Mouse (Mus musculus) heart, postnatal 0 days (tissue): ENCODE results near the gene Ndufa4l2. TPM values are rescaled to one million over a fixed set of nuclear protein-coding genes. Genes with fewer than 3 reads are reported as not detected.

Source experiments
- ATAC-seq: fragments of 200-750 bp; cut with Nextera tagmentation; 2 replicates; pipeline ENCODE4 v1.8.0; 2017; ENCODE audit warnings: low read depth, moderate number of reproducible peaks, moderate library complexity; ENCODE audit not compliant: insufficient read depth
- DNase-seq: peaks from one replicate; pipeline ENCODE4 v3.0.0-alpha.2; 2016; ENCODE audit warnings: low spot score
- H3K27ac ChIP-seq: fragments of 300-500 bp; sonication (generic); 2 replicates; pipeline ENCODE4 v1.5.1; 2014; ENCODE audit warnings: low read depth, mild to moderate bottlenecking
- H3K27me3 ChIP-seq: fragments of 300-500 bp; sonication (generic); 2 replicates; pipeline ENCODE4 v1.6.1; 2014; ENCODE audit warnings: low read length, mixed read lengths; ENCODE audit not compliant: control insufficient read depth, insufficient read depth
- H3K36me3 ChIP-seq: fragments of 300-500 bp; sonication (generic); replicated peaks from 2 replicates; pipeline ENCODE4 v1.6.1; 2014; ENCODE audit warnings: low read length, mixed read lengths; ENCODE audit not compliant: control insufficient read depth, insufficient read depth
- H3K4me1 ChIP-seq: fragments of 300-500 bp; sonication (generic); 2 replicates; pipeline ENCODE4 v1.6.1; 2014; ENCODE audit warnings: antibody characterized with exemption; ENCODE audit not compliant: control insufficient read depth, insufficient read depth
- H3K4me2 ChIP-seq: fragments of 300-500 bp; sonication (generic); 2 replicates; pipeline ENCODE4 v1.6.1; 2014; ENCODE audit warnings: low read depth, mild to moderate bottlenecking, low read length, moderate library complexity
- H3K4me3 ChIP-seq: fragments of 300-500 bp; sonication (generic); 2 replicates; pipeline ENCODE4 v1.5.1; 2014; ENCODE audit warnings: low read depth, low read length
- H3K9ac ChIP-seq: fragments of 300-500 bp; sonication (generic); replicated peaks from 2 replicates; pipeline ENCODE4 v1.6.1; 2014; ENCODE audit warnings: low read depth, low read length, mixed read lengths
- H3K9me3 ChIP-seq: fragments of 300-500 bp; sonication (generic); replicated peaks from 2 replicates; pipeline ENCODE4 v1.6.1; 2016; ENCODE audit warnings: low read length; ENCODE audit not compliant: control insufficient read depth
- CTCF ChIP-seq: IDR thresholded peaks from 2 replicates; pipeline ENCODE4 v1.5.1; 2016; ENCODE audit warnings: antibody characterized with exemption, control low read depth, low read depth
- EP300 ChIP-seq: IDR thresholded peaks from 2 replicates; pipeline ENCODE4 v1.6.1; 2016; ENCODE audit warnings: antibody characterized with exemption, low read depth
- WGBS: fragments of 180-500 bp; shearing (Covaris S2); extraction: QIAGEN DNeasy Blood & Tissue Kit; methylation state at CpG from one replicate; pipeline ENCODE4 v1.1.7; 2014; 5-methylcytosine and 5-hydroxymethylcytosine counted together
- polyA plus RNA-seq: library from polyadenylated mRNA; unstranded; fragments of >200 nt; fragmentation: Nextera tagmentation; extraction: Ambion mirVana; gene quantifications from 2 replicates; pipeline ENCODE4 v1.2.1, GENCODE M21; 2015
- total RNA-seq: library from RNA; depleted of rRNA; stranded (reverse); fragments of >200 nt; gene quantifications from 2 replicates; pipeline ENCODE4 v1.2.3, GENCODE M21; 2014; ENCODE audit warnings: low replicate concordance

Ndufa4l2 gene
- total and polyA plus RNA-seq, 2 experiments from 2014 or later, result 46.4 to 68.3 TPM

GRCm38 (mm10) chr10:127534036-127534928, 19.5 kb downstream of the Ndufa4l2 start, which contains the start of gene Nxph4:
TSS of gene Nxph4 (minus strand) at chr10:127534559.
- 0 out of 2 replicates have a peak within 1 kb of the TSS, but pooled peaks have one; percentile 8 for H3K9ac ChIP-seq
- H3K4me3 ChIP-seq, result peak within 1 kb of the TSS; percentile 54
- no peak for DNase-seq
- H3K36me3 ChIP-seq, result no peaks in the 10 kb centered on the region
- H3K27ac ChIP-seq, result no peak within 1 kb of the TSS
- no peak for TF ChIP-seq EP300
- no peak for TF ChIP-seq CTCF
- ATAC-seq, result no peak; the same call in 1 of the 2 replicates
- H3K4me1 ChIP-seq, result 0 out of 2 replicates have a peak, but pooled peaks cover 7% of the 10 kb centered on the region
- H3K4me2 ChIP-seq, result peak within 1 kb of the TSS; percentile 84
- under 1% methylated on average over 65 of the region's 78 CpGs for WGBS
- no peaks in the 10 kb centered on the region for H3K9me3 ChIP-seq
- peaks cover 83% of the 10 kb centered on the region for H3K27me3 ChIP-seq

- WGBS, result 2% methylated on average over 29 of the region's 30 CpGs
Measured at GRCm38 (mm10) chr10:127534929-127535384, 20.2 kb downstream of the Ndufa4l2 start.

DNA sequence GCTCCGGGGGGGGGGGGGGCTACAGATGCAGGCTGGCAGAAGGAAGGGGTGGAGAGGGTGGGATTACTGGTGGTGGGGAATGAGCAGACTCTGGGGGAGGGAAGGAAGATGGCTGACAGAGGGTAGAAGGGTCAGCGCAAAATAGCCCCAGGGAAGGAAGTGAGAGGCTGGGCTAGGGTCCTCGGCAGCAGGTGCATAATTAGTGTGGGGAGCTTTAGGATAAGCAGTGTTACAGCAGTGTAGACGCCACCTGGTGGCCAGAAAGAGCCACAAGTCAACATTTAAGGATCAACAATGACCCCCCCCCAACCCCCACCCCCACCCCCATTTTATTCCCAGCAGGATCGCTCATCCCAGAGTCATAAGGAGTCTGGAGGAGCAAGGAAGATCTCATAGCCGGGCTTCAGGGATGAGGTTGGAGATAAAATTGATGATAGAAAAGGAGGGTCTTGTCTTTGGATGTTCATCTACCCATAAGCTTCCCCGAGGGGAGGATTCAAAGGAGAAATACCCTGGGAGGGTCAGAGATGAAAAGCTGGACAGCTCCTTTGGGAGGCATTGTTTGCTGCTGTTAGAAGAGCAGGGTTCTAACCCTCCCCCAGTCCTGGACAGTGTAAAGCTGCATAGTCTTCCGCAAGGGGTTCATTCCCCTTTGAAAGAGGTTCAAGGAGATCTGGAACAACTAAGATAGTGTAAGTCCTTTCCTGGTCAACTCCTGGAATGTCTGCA, 22.0 kb downstream of the Ndufa4l2 start:
- H3K27me3 ChIP-seq, result peaks cover 58% of the 10 kb centered on the region
- H3K36me3 ChIP-seq, result no peaks in the 10 kb centered on the region
- no peak overlapping the region for H3K4me2 ChIP-seq
- peak; percentile 54 for TF ChIP-seq CTCF
- no peak for TF ChIP-seq EP300
- H3K9me3 ChIP-seq, result no peaks in the 10 kb centered on the region
- ATAC-seq (no peak), DNase-seq (peak; percentile 10)
- H3K4me1 ChIP-seq, result 0 out of 2 replicates have a peak, but pooled peaks cover 7% of the 10 kb centered on the region
- WGBS, result 8% methylated on average over 8 of the region's 8 CpGs
- H3K4me3 ChIP-seq, result no peak overlapping the region
- no peak overlapping the region for H3K27ac ChIP-seq
- no peak overlapping the region for H3K9ac ChIP-seq

More at GRCm38 (mm10) chr10:127534929-127535384, 20.2 kb downstream of the Ndufa4l2 start:
- Histone ChIP-seq H3K4me1 (0 out of 2 replicates have a peak, but pooled peaks cover 7% of the 10 kb centered on the region), H3K27me3 (peaks cover 76% of the 10 kb centered on the region), H3K36me3 (no peaks in the 10 kb centered on the region), H3K27ac (no peak overlapping the region), H3K4me2 (peak overlapping the region; percentile 84), H3K9me3 (no peaks in the 10 kb centered on the region), H3K9ac (no peak overlapping the region), H3K4me3 (peak overlapping the region; percentile 54)
- DNase-seq (no peak), ATAC-seq (no peak)
- no peak for TF ChIP-seq EP300
- TF ChIP-seq CTCF, result no peak

DNA sequence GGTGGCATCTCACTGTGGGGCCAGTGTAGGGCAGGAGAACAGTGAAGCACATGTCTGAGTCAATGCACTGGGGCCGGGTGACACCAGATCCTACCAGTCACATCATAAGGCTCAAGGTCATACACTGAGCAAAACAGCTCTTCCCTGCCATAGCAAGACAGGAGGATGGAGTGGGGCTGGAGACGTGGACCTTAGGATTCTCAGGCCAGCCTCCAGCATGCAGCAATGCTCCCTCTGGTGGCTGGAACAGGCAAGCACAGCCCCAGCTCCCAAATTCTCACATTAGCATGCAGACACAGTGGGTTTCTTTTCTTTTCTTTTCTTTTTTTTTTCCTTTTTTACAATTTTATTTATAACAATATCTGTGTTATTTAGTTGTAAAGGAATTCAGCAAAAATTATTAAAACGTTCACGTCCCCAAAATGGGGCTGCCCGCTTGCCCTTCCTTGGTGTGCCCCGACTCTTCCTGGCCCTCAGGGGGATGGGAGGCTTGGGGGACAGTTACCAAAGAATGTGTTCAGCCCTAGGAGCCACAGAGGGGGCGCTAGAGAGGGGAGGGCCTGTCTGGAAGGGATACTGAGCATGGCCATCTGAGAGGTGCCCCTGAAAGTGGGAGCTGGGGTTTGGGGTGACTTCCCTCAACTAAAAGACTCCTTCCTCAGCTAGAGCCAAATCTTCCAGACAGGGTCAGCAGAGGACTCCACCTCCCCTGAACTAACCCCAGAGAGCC, 23.3 kb downstream of the Ndufa4l2 start:
- H3K9me3 ChIP-seq, result no peaks in the 10 kb centered on the region
- TF ChIP-seq EP300 (no peak), CTCF (peak; percentile 96)
- no peak overlapping the region for H3K4me3 ChIP-seq
- H3K9ac ChIP-seq, result no peak overlapping the region
- no peaks in the 10 kb centered on the region for H3K36me3 ChIP-seq
- H3K27me3 ChIP-seq, result peaks cover 45% of the 10 kb centered on the region
- H3K4me2 ChIP-seq, result no peak overlapping the region
- DNase-seq (peak; percentile 70), ATAC-seq (peak; percentile 34; the same call in 1 of the 2 replicates)
- WGBS, result 25% methylated on average over 7 of the region's 7 CpGs
- peaks cover 7% of the 10 kb centered on the region; the same call in 1 of the 2 replicates for H3K4me1 ChIP-seq
- no peak overlapping the region for H3K27ac ChIP-seq

DNA sequence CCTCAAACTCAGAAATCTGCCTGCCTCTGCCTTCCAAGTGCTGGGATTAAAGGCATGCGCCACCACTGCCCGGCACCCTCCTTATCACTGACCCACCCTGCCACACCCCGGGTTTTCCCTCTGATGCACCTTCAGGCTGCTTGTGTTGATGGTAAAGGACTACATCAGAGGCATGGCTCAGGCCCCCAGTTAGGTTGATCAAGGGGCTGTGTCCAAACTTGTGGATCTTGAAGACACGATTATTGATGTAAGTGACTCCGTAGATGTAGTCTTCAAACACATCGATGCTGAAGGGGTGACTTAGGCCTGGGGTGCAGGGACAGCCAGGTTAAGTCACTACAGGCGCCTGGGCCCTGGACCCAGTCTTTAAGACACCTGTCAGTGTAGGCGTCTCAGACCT, 26.7 kb downstream of the Ndufa4l2 start:
- 95% methylated on average over 8 of the region's 8 CpGs for WGBS
- ATAC-seq, result no peak
- Histone ChIP-seq H3K9ac (no peak overlapping the region), H3K27ac (no peak overlapping the region), H3K4me1 (no peaks in the 10 kb centered on the region; the same call in 1 of the 2 replicates), H3K27me3 (peaks cover 11% of the 10 kb centered on the region), H3K36me3 (0 out of 2 replicates have a peak, but pooled peaks cover 6% of the 10 kb centered on the region), H3K9me3 (no peaks in the 10 kb centered on the region), H3K4me2 (no peak overlapping the region), H3K4me3 (no peak overlapping the region)
- TF ChIP-seq EP300 (no peak), CTCF (no peak)
- no peak for DNase-seq
